Mouse (Mus musculus): ENCODE measurements around the gene 4930535I16Rik. TPM values are rescaled to one million over a fixed set of nuclear protein-coding genes. Genes with fewer than 3 reads are reported as not detected.

The 4930535I16Rik gene
- polyA plus RNA-seq, 1 experiment from 2014 or later: not detected

GRCm38 (mm10) chr4:123903432-123903831 is 14.4 kb downstream of the 4930535I16Rik start:
- TF ChIP-seq CTCF (IDR thresholded peaks at IDR 0.05; ENCODE audit: low read depth): peak; percentile 35
- ATAC-seq: no peak
- H3K9me3 ChIP-seq (ENCODE audit: control insufficient read depth): no peaks in the 10 kb centered on the region
- H3K27ac ChIP-seq (ENCODE audit: low read depth, low read length): no peak overlapping the region
- H3K4me2 ChIP-seq (replicated peaks; ENCODE audit: low read depth): no peak overlapping the region
- no peaks in the 10 kb centered on the region for H3K36me3 ChIP-seq (ENCODE audit: control insufficient read depth, insufficient read depth)
- H3K27me3 ChIP-seq (replicated peaks; ENCODE audit: control insufficient read depth, insufficient read depth, low read length): no peaks in the 10 kb centered on the region
- H3K9ac ChIP-seq (ENCODE audit: low read depth, low read length): no peak overlapping the region
- 0 out of 2 replicates have a peak, but pooled peaks cover 6% of the 10 kb centered on the region for H3K4me1 ChIP-seq (replicated peaks; ENCODE audit: control insufficient read depth, insufficient read depth, low read length)
- WGBS: 68% methylated on average over 3 of the region's 3 CpGs
- no peak overlapping the region for H3K4me3 ChIP-seq (ENCODE audit: low read depth, low read length)

GRCm38 (mm10) chr4:123898696-123899095 is 19.1 kb downstream of the 4930535I16Rik start:
- no peak overlapping the region for H3K4me3 ChIP-seq (ENCODE audit: low read depth, low read length)
- TF ChIP-seq CTCF (IDR thresholded peaks at IDR 0.05; ENCODE audit: low read depth): peak; percentile 82
- no peak overlapping the region for H3K4me2 ChIP-seq (replicated peaks; ENCODE audit: low read depth)
- H3K36me3 ChIP-seq (ENCODE audit: control insufficient read depth, insufficient read depth): no peaks in the 10 kb centered on the region
- H3K4me1 ChIP-seq (replicated peaks; ENCODE audit: control insufficient read depth, insufficient read depth, low read length): no peaks in the 10 kb centered on the region
- WGBS: 12% methylated on average over 5 of the region's 5 CpGs
- no peak overlapping the region for H3K9ac ChIP-seq (ENCODE audit: low read depth, low read length)
- H3K27me3 ChIP-seq (replicated peaks; ENCODE audit: control insufficient read depth, insufficient read depth, low read length): no peaks in the 10 kb centered on the region
- no peaks in the 10 kb centered on the region for H3K9me3 ChIP-seq (ENCODE audit: control insufficient read depth)
- no peak overlapping the region for H3K27ac ChIP-seq (ENCODE audit: low read depth, low read length)
- no peak for ATAC-seq

DNA sequence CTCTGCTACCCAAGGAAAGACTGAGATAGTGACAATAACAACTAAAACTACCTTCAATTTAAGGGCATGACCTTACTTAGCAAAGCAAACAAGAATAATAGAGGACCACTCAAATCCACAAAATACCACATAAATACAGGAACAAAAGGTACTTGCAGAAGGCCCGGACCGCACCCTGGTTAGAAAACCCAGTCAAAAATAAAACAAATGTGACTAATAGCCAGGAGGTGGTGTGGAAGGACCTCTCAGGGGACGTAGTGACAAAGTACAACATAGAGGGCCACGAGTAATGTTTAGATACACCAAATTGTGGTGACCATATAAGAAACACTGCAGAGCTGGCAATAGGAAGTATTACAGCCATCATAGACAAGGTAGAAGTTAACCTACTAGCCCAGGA is 23.5 kb downstream of the 4930535I16Rik start:
- H3K4me3 ChIP-seq (ENCODE audit: low read depth, low read length): no peak overlapping the region
- TF ChIP-seq CTCF (IDR thresholded peaks at IDR 0.05; ENCODE audit: low read depth): no peak
- no peak overlapping the region for H3K4me2 ChIP-seq (replicated peaks; ENCODE audit: low read depth)

DNA sequence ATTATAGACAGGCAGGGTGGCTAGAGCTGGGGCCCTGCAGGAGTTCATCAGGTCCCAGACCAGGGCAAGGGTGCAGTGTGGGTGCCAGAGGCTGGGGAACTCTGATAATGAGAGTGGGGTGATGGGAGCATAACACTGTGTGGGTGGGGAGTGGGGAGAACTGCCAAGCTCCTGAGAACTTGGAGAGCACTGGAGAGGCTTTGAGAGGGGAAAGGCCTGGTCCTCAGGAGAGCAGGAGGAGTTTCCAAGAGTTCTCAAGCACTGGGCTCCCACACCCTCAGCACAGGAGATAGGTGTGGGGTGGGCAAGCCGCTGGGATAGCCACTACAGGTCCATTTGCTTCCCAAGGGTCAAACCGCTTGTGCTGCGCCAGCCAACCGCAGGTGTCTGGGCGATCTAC is 24.1 kb downstream of the 4930535I16Rik start:
- Histone ChIP-seq H3K27ac (ENCODE audit: low read depth, low read length) (no peak overlapping the region), H3K4me3 (ENCODE audit: low read depth, low read length) (no peak overlapping the region), H3K27me3 (replicated peaks; ENCODE audit: control insufficient read depth, insufficient read depth, low read length) (no peaks in the 10 kb centered on the region), H3K9me3 (ENCODE audit: control insufficient read depth) (no peaks in the 10 kb centered on the region), H3K4me1 (replicated peaks; ENCODE audit: control insufficient read depth, insufficient read depth, low read length) (no peaks in the 10 kb centered on the region), H3K36me3 (ENCODE audit: control insufficient read depth, insufficient read depth) (no peaks in the 10 kb centered on the region), H3K9ac (ENCODE audit: low read depth, low read length) (no peak overlapping the region), H3K4me2 (replicated peaks; ENCODE audit: low read depth) (no peak overlapping the region)
- no peak for ATAC-seq
- 78% methylated on average over 5 of the region's 5 CpGs for WGBS
- no peak for TF ChIP-seq CTCF (IDR thresholded peaks at IDR 0.05; ENCODE audit: low read depth)

More for the DNA sequence above, 23.5 kb downstream of the 4930535I16Rik start:
- Histone ChIP-seq H3K36me3 (ENCODE audit: control insufficient read depth, insufficient read depth) (no peaks in the 10 kb centered on the region), H3K27ac (ENCODE audit: low read depth, low read length) (no peak overlapping the region), H3K9me3 (ENCODE audit: control insufficient read depth) (no peaks in the 10 kb centered on the region), H3K9ac (ENCODE audit: low read depth, low read length) (no peak overlapping the region), H3K27me3 (replicated peaks; ENCODE audit: control insufficient read depth, insufficient read depth, low read length) (no peaks in the 10 kb centered on the region), H3K4me1 (replicated peaks; ENCODE audit: control insufficient read depth, insufficient read depth, low read length) (no peaks in the 10 kb centered on the region)
- 87% methylated on average over 4 of the region's 4 CpGs for WGBS
- ATAC-seq: no peak

Other genes starting within 250 kb of the 4930535I16Rik start
- gene Macf1, start 233.7 kb downstream of the 4930535I16Rik start, polyA plus RNA-seq (2015; fragmentation: Nextera tagmentation; extraction: Ambion mirVana): 17.3 and 22.8 TPM in 2 replicates
- 370 and 395 TPM in 2 replicates for gene Ndufs5, start 199.8 kb downstream of the 4930535I16Rik start, polyA plus RNA-seq (2015; fragmentation: Nextera tagmentation; extraction: Ambion mirVana)
- 38.0 and 46.2 TPM in 2 replicates for gene Akirin1, start 167.7 kb downstream of the 4930535I16Rik start, polyA plus RNA-seq (2015; fragmentation: Nextera tagmentation; extraction: Ambion mirVana)
- 5.5 and 5.8 TPM in 2 replicates for gene Rhbdl2, start 130.1 kb downstream of the 4930535I16Rik start, polyA plus RNA-seq (2015; fragmentation: Nextera tagmentation; extraction: Ambion mirVana)
- not detected in 2 replicates for gene 4933427I04Rik, start 58.3 kb downstream of the 4930535I16Rik start, polyA plus RNA-seq (2015; fragmentation: Nextera tagmentation; extraction: Ambion mirVana)
- 81.1 and 82.5 TPM in 2 replicates for gene Mycbp, start 13.2 kb downstream of the 4930535I16Rik start, polyA plus RNA-seq (2015; fragmentation: Nextera tagmentation; extraction: Ambion mirVana)
- 49.5 and 54.1 TPM in 2 replicates for gene Rragc, start 576 bp downstream of the 4930535I16Rik start, polyA plus RNA-seq (2015; fragmentation: Nextera tagmentation; extraction: Ambion mirVana)

Data from intestine, postnatal 0 days (tissue).